Mouse (Mus musculus): ENCODE results near the gene Gm6096. TPM values are rescaled to one million over a fixed set of nuclear protein-coding genes. Genes with fewer than 3 reads are reported as not detected.

Gene Gm6096
- polyA plus RNA-seq (2015; fragmentation: Illumina TruSeq; extraction: RNeasy Lipid Tissue Mini Kit (QIAGEN cat#74804); ENCODE audit: insufficient read depth, low replicate concordance), result not detected

GRCm38 (mm10) chr7:34250738-34251137 lies at the start of gene Gm6096:
TSS of gene Gm6096 (plus strand) at chr7:34251038.

DNA sequence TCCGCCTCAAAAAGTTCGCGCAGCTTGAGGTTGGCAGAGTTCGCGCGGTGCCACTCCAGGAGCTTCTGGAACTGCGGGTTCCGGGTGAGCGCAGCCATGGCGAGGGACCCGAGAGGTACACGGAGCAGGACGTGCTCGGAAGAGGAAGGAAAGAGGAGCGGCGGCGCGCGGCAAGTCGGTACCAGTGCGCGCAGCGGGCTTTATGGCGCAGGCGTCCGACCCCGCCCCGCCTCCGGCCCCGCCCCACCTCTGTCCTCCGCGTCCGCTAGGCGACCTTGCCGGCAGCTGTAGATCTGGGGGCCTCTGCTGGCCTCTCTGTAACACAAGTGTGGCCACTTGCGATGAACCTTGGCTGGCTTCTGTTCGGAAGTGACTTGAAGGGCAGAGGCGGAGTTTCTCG lies 20.7 kb upstream of the Gm6096 start, which contains the start of gene Gpi1:
TSS of gene Gpi1 (minus strand) at position 221 of the 400 bp plus-strand sequence.

Other genes with a start within 250 kb of the Gm6096 start
- not detected for gene Scgb2b27, start 237.1 kb upstream of the Gm6096 start, polyA plus RNA-seq (2015; fragmentation: Illumina TruSeq; extraction: RNeasy Lipid Tissue Mini Kit (QIAGEN cat#74804); ENCODE audit: insufficient read depth, low replicate concordance)
- not detected for gene Scgb1b27, start 229.6 kb upstream of the Gm6096 start, polyA plus RNA-seq (2015; fragmentation: Illumina TruSeq; extraction: RNeasy Lipid Tissue Mini Kit (QIAGEN cat#74804); ENCODE audit: insufficient read depth, low replicate concordance)
- gene Scgb1b30, start 155.6 kb upstream of the Gm6096 start, polyA plus RNA-seq (2015; fragmentation: Illumina TruSeq; extraction: RNeasy Lipid Tissue Mini Kit (QIAGEN cat#74804); ENCODE audit: insufficient read depth, low replicate concordance), result not detected
- 2.8 TPM for gene Wtip, start 117.8 kb upstream of the Gm6096 start, polyA plus RNA-seq (2015; fragmentation: Illumina TruSeq; extraction: RNeasy Lipid Tissue Mini Kit (QIAGEN cat#74804); ENCODE audit: insufficient read depth, low replicate concordance)
- 124 TPM for gene Uba2, start 81.4 kb upstream of the Gm6096 start, polyA plus RNA-seq (2015; fragmentation: Illumina TruSeq; extraction: RNeasy Lipid Tissue Mini Kit (QIAGEN cat#74804); ENCODE audit: insufficient read depth, low replicate concordance)
- gene Pdcd2l, start 54.4 kb upstream of the Gm6096 start, polyA plus RNA-seq (2015; fragmentation: Illumina TruSeq; extraction: RNeasy Lipid Tissue Mini Kit (QIAGEN cat#74804); ENCODE audit: insufficient read depth, low replicate concordance), result 32.5 TPM
- gene Gpi1, start 20.7 kb upstream of the Gm6096 start, polyA plus RNA-seq (2015; fragmentation: Illumina TruSeq; extraction: RNeasy Lipid Tissue Mini Kit (QIAGEN cat#74804); ENCODE audit: insufficient read depth, low replicate concordance), result 267 TPM
- gene 4931406P16Rik, start 62.5 kb downstream of the Gm6096 start, polyA plus RNA-seq (2015; fragmentation: Illumina TruSeq; extraction: RNeasy Lipid Tissue Mini Kit (QIAGEN cat#74804); ENCODE audit: insufficient read depth, low replicate concordance), result 40.0 TPM
- 184 TPM for gene Lsm14a, start 142.3 kb downstream of the Gm6096 start, polyA plus RNA-seq (2015; fragmentation: Illumina TruSeq; extraction: RNeasy Lipid Tissue Mini Kit (QIAGEN cat#74804); ENCODE audit: insufficient read depth, low replicate concordance)

Measured in spleen, adult 10 weeks (tissue).